Mouse (Mus musculus): ENCODE data around the gene Kif22. TPM values are rescaled to one million over a fixed set of nuclear protein-coding genes. Genes with fewer than 3 reads are reported as not detected.

Kif22 gene
- polyA plus RNA-seq, 1 experiment from 2014 or later = 142 TPM

- H3K27me3 ChIP-seq (ENCODE audit: control insufficient read depth, insufficient read depth, low read length) = no peaks in the 10 kb centered on the region
Measured at GRCm38 (mm10) chr7:127020901-127021562, 21.2 kb downstream of the Kif22 start, which contains the start of the genes Gm42742 and Prrt2. TSS of gene Gm42742 (minus strand) at chr7:127021097. TSS of gene Prrt2 (minus strand) at chr7:127021211.

GRCm38 (mm10) chr7:127020491-127020890, 21.8 kb downstream of the Kif22 start:
- Histone ChIP-seq H3K27ac (ENCODE audit: low read depth, low read length) (peak overlapping the region; percentile 75), H3K36me3 (ENCODE audit: control insufficient read depth, insufficient read depth, low read length) (peaks cover 4% of the 10 kb centered on the region; the same call in 1 of the 2 replicates), H3K9ac (ENCODE audit: low read depth, low read length) (peak overlapping the region; percentile 74), H3K4me3 (ENCODE audit: low read depth, low read length) (peak overlapping the region; percentile 38), H3K9me3 (ENCODE audit: control insufficient read depth, low read length) (no peaks in the 10 kb centered on the region), H3K4me1 (replicated peaks; ENCODE audit: control insufficient read depth, insufficient read depth, low read length) (peaks cover 29% of the 10 kb centered on the region), H3K4me2 (replicated peaks; ENCODE audit: low read depth, low read length) (peak overlapping the region; percentile 84), H3K27me3 (ENCODE audit: control insufficient read depth, insufficient read depth, low read length) (no peaks in the 10 kb centered on the region)
- no peak for DNase-seq (ENCODE audit: low spot score)
- no peak for ATAC-seq (ENCODE audit: low FRiP score)
- 46% methylated on average over 5 of the region's 5 CpGs for WGBS

More at GRCm38 (mm10) chr7:127020901-127021562, 21.2 kb downstream of the Kif22 start, which contains the start of the genes Gm42742 and Prrt2:
- 2% methylated on average over 31 of the region's 37 CpGs for WGBS
- peaks cover 4% of the 10 kb centered on the region; the same call in 1 of the 2 replicates for H3K36me3 ChIP-seq (ENCODE audit: control insufficient read depth, insufficient read depth, low read length)
- H3K4me3 ChIP-seq (ENCODE audit: low read depth, low read length) = peak within 1 kb of the TSS; percentile 38
- DNase-seq (ENCODE audit: low spot score) (peak; percentile 61), ATAC-seq (ENCODE audit: low FRiP score) (no peak)
- H3K9ac ChIP-seq (ENCODE audit: low read depth, low read length) = peak within 1 kb of the TSS; percentile 74
- peaks cover 25% of the 10 kb centered on the region for H3K4me1 ChIP-seq (replicated peaks; ENCODE audit: control insufficient read depth, insufficient read depth, low read length)
- H3K27ac ChIP-seq (ENCODE audit: low read depth, low read length) = peak within 1 kb of the TSS; percentile 75
- H3K4me2 ChIP-seq (replicated peaks; ENCODE audit: low read depth, low read length) = peak within 1 kb of the TSS; percentile 84
- H3K9me3 ChIP-seq (ENCODE audit: control insufficient read depth, low read length) = no peaks in the 10 kb centered on the region

- H3K27ac ChIP-seq (ENCODE audit: low read depth, low read length) = no peak overlapping the region
- 55% methylated on average over 3 of the region's 3 CpGs for WGBS
Measured at GRCm38 (mm10) chr7:127020031-127020430, 22.2 kb downstream of the Kif22 start.

GRCm38 (mm10) chr7:127019306-127019960, 22.8 kb downstream of the Kif22 start:
- no peak overlapping the region for H3K27ac ChIP-seq (ENCODE audit: low read depth, low read length)
- DNase-seq (ENCODE audit: low spot score) (no peak), ATAC-seq (ENCODE audit: low FRiP score) (no peak)
- peaks cover 4% of the 10 kb centered on the region; the same call in 1 of the 2 replicates for H3K36me3 ChIP-seq (ENCODE audit: control insufficient read depth, insufficient read depth, low read length)
- peaks cover 31% of the 10 kb centered on the region for H3K4me1 ChIP-seq (replicated peaks; ENCODE audit: control insufficient read depth, insufficient read depth, low read length)
- WGBS = 80% methylated on average over 13 of the region's 14 CpGs
- no peaks in the 10 kb centered on the region for H3K9me3 ChIP-seq (ENCODE audit: control insufficient read depth, low read length)
- H3K9ac ChIP-seq (ENCODE audit: low read depth, low read length) = peak overlapping the region; percentile 74; the same call in 1 of the 2 replicates
- no peaks in the 10 kb centered on the region for H3K27me3 ChIP-seq (ENCODE audit: control insufficient read depth, insufficient read depth, low read length)
- H3K4me3 ChIP-seq (ENCODE audit: low read depth, low read length) = 0 out of 2 replicates have a peak overlapping the region, but pooled peaks have one; percentile 2
- peak overlapping the region; percentile 17 for H3K4me2 ChIP-seq (replicated peaks; ENCODE audit: low read depth, low read length)

More at GRCm38 (mm10) chr7:127020031-127020430, 22.2 kb downstream of the Kif22 start:
- Histone ChIP-seq H3K4me3 (ENCODE audit: low read depth, low read length) (peak overlapping the region; percentile 38; the same call in 1 of the 2 replicates), H3K4me2 (replicated peaks; ENCODE audit: low read depth, low read length) (peak overlapping the region; percentile 84), H3K27me3 (ENCODE audit: control insufficient read depth, insufficient read depth, low read length) (no peaks in the 10 kb centered on the region), H3K4me1 (replicated peaks; ENCODE audit: control insufficient read depth, insufficient read depth, low read length) (peaks cover 31% of the 10 kb centered on the region), H3K9me3 (ENCODE audit: control insufficient read depth, low read length) (no peaks in the 10 kb centered on the region), H3K36me3 (ENCODE audit: control insufficient read depth, insufficient read depth, low read length) (peaks cover 4% of the 10 kb centered on the region; the same call in 1 of the 2 replicates), H3K9ac (ENCODE audit: low read depth, low read length) (peak overlapping the region; percentile 74; the same call in 1 of the 2 replicates)
- no peak for DNase-seq (ENCODE audit: low spot score)
- ATAC-seq (ENCODE audit: low FRiP score) = no peak

GRCm38 (mm10) chr7:127018416-127019305, 23.6 kb downstream of the Kif22 start:
- no peak overlapping the region for H3K27ac ChIP-seq (ENCODE audit: low read depth, low read length)
- peaks cover 25% of the 10 kb centered on the region for H3K4me1 ChIP-seq (replicated peaks; ENCODE audit: control insufficient read depth, insufficient read depth, low read length)
- H3K4me3 ChIP-seq (ENCODE audit: low read depth, low read length) = no peak overlapping the region
- 79% methylated on average over 15 of the region's 15 CpGs for WGBS
- no peaks in the 10 kb centered on the region for H3K27me3 ChIP-seq (ENCODE audit: control insufficient read depth, insufficient read depth, low read length)
- peaks cover 2% of the 10 kb centered on the region; the same call in 1 of the 2 replicates for H3K36me3 ChIP-seq (ENCODE audit: control insufficient read depth, insufficient read depth, low read length)
- DNase-seq (ENCODE audit: low spot score) = no peak
- H3K9me3 ChIP-seq (ENCODE audit: control insufficient read depth, low read length) = no peaks in the 10 kb centered on the region
- no peak overlapping the region for H3K4me2 ChIP-seq (replicated peaks; ENCODE audit: low read depth, low read length)
- ATAC-seq (ENCODE audit: low FRiP score) = no peak
- H3K9ac ChIP-seq (ENCODE audit: low read depth, low read length) = peak overlapping the region; percentile 38

GRCm38 (mm10) chr7:127017950-127018345, 24.3 kb downstream of the Kif22 start:
- Histone ChIP-seq H3K4me2 (replicated peaks; ENCODE audit: low read depth, low read length) (no peak overlapping the region), H3K4me3 (ENCODE audit: low read depth, low read length) (no peak overlapping the region), H3K9ac (ENCODE audit: low read depth, low read length) (peak overlapping the region; percentile 36; the same call in 1 of the 2 replicates), H3K36me3 (ENCODE audit: control insufficient read depth, insufficient read depth, low read length) (peaks cover 6% of the 10 kb centered on the region; the same call in 1 of the 2 replicates), H3K4me1 (replicated peaks; ENCODE audit: control insufficient read depth, insufficient read depth, low read length) (peaks cover 19% of the 10 kb centered on the region), H3K9me3 (ENCODE audit: control insufficient read depth, low read length) (no peaks in the 10 kb centered on the region), H3K27ac (ENCODE audit: low read depth, low read length) (0 out of 2 replicates have a peak overlapping the region, but pooled peaks have one; percentile 24), H3K27me3 (ENCODE audit: control insufficient read depth, insufficient read depth, low read length) (no peaks in the 10 kb centered on the region)
- DNase-seq (ENCODE audit: low spot score) (no peak), ATAC-seq (ENCODE audit: low FRiP score) (no peak)
- WGBS = 65% methylated on average over 6 of the region's 6 CpGs

GRCm38 (mm10) chr7:127016971-127017949, 25.0 kb downstream of the Kif22 start, which contains the start of gene Pagr1a:
TSS of gene Pagr1a (minus strand) at chr7:127017352.
- peak; percentile 100 for DNase-seq (ENCODE audit: low spot score)
- Histone ChIP-seq H3K27ac (ENCODE audit: low read depth, low read length) (peak within 1 kb of the TSS; percentile 88), H3K9me3 (ENCODE audit: control insufficient read depth, low read length) (no peaks in the 10 kb centered on the region), H3K9ac (ENCODE audit: low read depth, low read length) (peak within 1 kb of the TSS; percentile 72), H3K4me3 (ENCODE audit: low read depth, low read length) (peak within 1 kb of the TSS; percentile 53), H3K27me3 (ENCODE audit: control insufficient read depth, insufficient read depth, low read length) (no peaks in the 10 kb centered on the region), H3K4me2 (replicated peaks; ENCODE audit: low read depth, low read length) (peak within 1 kb of the TSS; percentile 91), H3K4me1 (replicated peaks; ENCODE audit: control insufficient read depth, insufficient read depth, low read length) (peaks cover 19% of the 10 kb centered on the region), H3K36me3 (ENCODE audit: control insufficient read depth, insufficient read depth, low read length) (0 out of 2 replicates have a peak, but pooled peaks cover 4% of the 10 kb centered on the region)
- 4% methylated on average over 39 of the region's 39 CpGs for WGBS
- ATAC-seq (ENCODE audit: low FRiP score) = peak; percentile 76

All from hindbrain, embryonic 11.5 days (tissue).